ENCODE assay signal across 8 mouse cellular contexts in the genomic region with DNA sequence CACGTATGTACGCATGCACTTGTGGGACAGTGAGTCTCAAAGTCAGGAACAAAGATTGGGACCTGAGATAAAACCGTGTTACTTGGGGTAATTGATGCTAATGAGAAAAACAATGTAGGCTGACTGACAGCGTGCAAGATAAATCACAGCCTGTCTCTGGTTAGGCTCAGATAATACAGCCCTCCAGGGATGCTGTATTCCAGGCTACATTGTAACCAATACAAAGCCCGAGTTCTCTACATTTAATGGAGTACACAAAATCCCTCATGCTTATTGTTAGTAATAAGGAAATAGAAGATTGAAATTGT. TPM values are rescaled to one million over a fixed set of nuclear protein-coding genes. Genes with fewer than 3 reads are reported as not detected.
DNase-seq lines count a peak whose midpoint lies in the region; ATAC-seq and TF ChIP-seq lines count a peak whose summit lies in the region.

No protein-coding gene starts in this region.

- intact Hi-C loops in heart, postnatal 25 days (cut with DNase I), result loop anchor here (2.0 to 5.0 kb wide), 3 partner anchors 69 to 101 kb away; no protein-coding TSS in a partner anchor

- WGBS in heart, embryonic 10.5 days, result 26% methylated on average over 5 of the region's 5 CpGs
- 14% methylated on average over 5 of the region's 5 CpGs for WGBS in heart, postnatal 0 days

- H3K36me3 ChIP-seq in heart, embryonic 10.5 days, result 0 out of 2 replicates have a peak, but pooled peaks cover 2% of the 10 kb centered on the region
- no peaks in the 10 kb centered on the region for H3K36me3 ChIP-seq in heart, postnatal 0 days (replicated peaks; ENCODE audit: control insufficient read depth, insufficient read depth, low read length)

- H3K27me3 ChIP-seq in heart, embryonic 10.5 days (ENCODE audit: insufficient read depth, poor library complexity, severe bottlenecking), result no peaks in the 10 kb centered on the region
- no peaks in the 10 kb centered on the region for H3K27me3 ChIP-seq in heart, postnatal 0 days (ENCODE audit: control insufficient read depth, insufficient read depth, low read length)

- no peak for TF ChIP-seq EP300 in heart, postnatal 0 days (IDR thresholded peaks at IDR 0.05; ENCODE audit: low read depth)

- no peaks in the 10 kb centered on the region for H3K9me3 ChIP-seq in heart, embryonic 10.5 days
- H3K9me3 ChIP-seq in heart, postnatal 0 days (replicated peaks; ENCODE audit: control insufficient read depth, low read length), result no peaks in the 10 kb centered on the region

- H3K4me3 ChIP-seq in heart, embryonic 10.5 days, result peak overlapping the region; percentile 95
- H3K4me3 ChIP-seq in heart, postnatal 0 days (ENCODE audit: low read depth, low read length), result peak overlapping the region; percentile 82

- H3K9ac ChIP-seq in heart, postnatal 0 days (replicated peaks; ENCODE audit: low read depth, low read length), result peak overlapping the region; percentile 92

- no peak for DNase-seq in heart, embryonic 10.5 days (ENCODE audit: low spot score)
- DNase-seq in heart, postnatal 25 days (ENCODE audit: low spot score), result no peak
- peak; percentile 8 for DNase-seq in ES-CJ7 (ENCODE audit: low read depth, low spot score)
- DNase-seq in heart, postnatal 0 days (ENCODE audit: low spot score), result no peak
- DNase-seq in mesoderm, embryonic 11.5 days (ENCODE audit: low read depth, low spot score), result peak; percentile 29
- DNase-seq in urinary bladder, postnatal 14 days (ENCODE audit: low spot score), result no peak
- DNase-seq in thymus, adult 18-20 months, result no peak
- no peak for DNase-seq in gastrocnemius, postnatal 10 days

- 0 out of 2 replicates have a peak overlapping the region, but pooled peaks have one; percentile 99 for H3K27ac ChIP-seq in heart, embryonic 10.5 days
- no peak overlapping the region for H3K27ac ChIP-seq in heart, postnatal 0 days (ENCODE audit: low read depth)

- peaks cover 19% of the 10 kb centered on the region for H3K4me1 ChIP-seq in heart, embryonic 10.5 days
- H3K4me1 ChIP-seq in heart, postnatal 0 days (ENCODE audit: control insufficient read depth, insufficient read depth), result peaks cover 30% of the 10 kb centered on the region

- no peak for TF ChIP-seq CTCF in heart, postnatal 0 days (IDR thresholded peaks at IDR 0.05; ENCODE audit: low read depth)

- no peak for ATAC-seq in heart, postnatal 0 days (ENCODE audit: insufficient read depth, low read depth)

- H3K4me2 ChIP-seq in heart, postnatal 0 days (ENCODE audit: low read depth, low read length), result peak overlapping the region; percentile 74

RNA-seq across cellular contexts. Expression of a gene that starts 1.2 kb away (rescaled TPM):
- 13.7 and 20.4 TPM in 2 replicates for polyA plus RNA-seq in heart, embryonic 10.5 days (2016; fragmentation: Nextera tagmentation; extraction: Ambion mirVana)
- total RNA-seq in heart, postnatal 25 days (2021), result 10 to 100 TPM; 24.9 to 31.5 TPM
- total RNA-seq in heart, postnatal 0 days (2014; rRNA removed; ENCODE audit: low replicate concordance), result 11.9 and 17.2 TPM in 2 replicates
- polyA plus RNA-seq in heart, postnatal 0 days (2015; fragmentation: Nextera tagmentation; extraction: Ambion mirVana), result 11.7 and 12.6 TPM in 2 replicates
- 10 to 100 TPM; 39.5 TPM for total RNA-seq in gastrocnemius, postnatal 10 days (2021)

Comparison
In these comparisons a context has a peak if more than half of its experiments do, and no peak if none do; other contexts are left out.
1. DNase-seq: peak in ES-CJ7 (single experiment) and mesoderm, embryonic 11.5 days (single experiment); none in heart, embryonic 10.5 days (single experiment), heart, postnatal 25 days (single experiment), heart, postnatal 0 days (single experiment), urinary bladder, postnatal 14 days (single experiment), thymus, adult 18-20 months (0 of 2) and gastrocnemius, postnatal 10 days (single experiment).